Mouse (Mus musculus) T-helper 17 cell (primary cell): ENCODE measurements around the gene Msh5.

Experiments
- in situ Hi-C, 2 experiments: fragments of 300-600 bp; cut with MboI, MseI; formaldehyde crosslinking; loops; 1 replicate in 1 of 2; 2 replicates in 1 of 2; pipeline ENCODE4 v1.15.1; 2025; ENCODE audit warnings: high pct_unique_total_duplicates in 2 of 2

Gene Msh5

DNA sequence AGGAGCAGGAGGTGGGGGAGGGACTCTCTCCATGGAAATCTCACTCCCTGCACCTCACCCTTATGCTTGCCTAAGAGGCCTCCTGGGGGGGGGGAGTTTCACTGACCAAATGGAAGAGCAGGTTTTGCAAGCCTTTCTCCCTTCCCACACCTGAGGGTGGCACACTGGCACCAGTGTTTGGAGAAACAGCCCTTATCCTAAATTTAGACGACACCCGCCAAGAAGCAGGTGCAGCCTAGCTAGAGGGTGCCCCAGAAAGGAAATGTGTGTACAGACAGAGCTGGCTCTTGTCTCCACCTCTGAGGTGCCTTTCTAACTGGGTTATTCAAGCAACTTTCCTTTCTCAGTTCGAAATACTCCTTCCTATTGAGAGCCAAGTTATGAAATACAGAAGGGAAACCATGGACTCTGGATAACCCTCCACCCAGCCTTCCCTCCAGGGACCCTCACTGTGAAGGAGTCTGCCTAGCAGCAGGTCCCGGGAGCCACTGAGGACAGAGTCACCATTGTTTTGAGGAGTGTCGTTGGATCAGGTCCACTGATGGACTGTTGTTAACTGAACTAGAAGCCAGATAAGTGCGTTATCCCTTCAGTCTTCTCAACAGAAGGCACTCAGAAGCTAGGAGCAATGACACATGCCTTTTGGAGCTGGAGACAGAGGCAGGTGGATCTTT, 24.1 kb upstream of the Msh5 start:
- in situ Hi-C loops, result no loop called here

DNA sequence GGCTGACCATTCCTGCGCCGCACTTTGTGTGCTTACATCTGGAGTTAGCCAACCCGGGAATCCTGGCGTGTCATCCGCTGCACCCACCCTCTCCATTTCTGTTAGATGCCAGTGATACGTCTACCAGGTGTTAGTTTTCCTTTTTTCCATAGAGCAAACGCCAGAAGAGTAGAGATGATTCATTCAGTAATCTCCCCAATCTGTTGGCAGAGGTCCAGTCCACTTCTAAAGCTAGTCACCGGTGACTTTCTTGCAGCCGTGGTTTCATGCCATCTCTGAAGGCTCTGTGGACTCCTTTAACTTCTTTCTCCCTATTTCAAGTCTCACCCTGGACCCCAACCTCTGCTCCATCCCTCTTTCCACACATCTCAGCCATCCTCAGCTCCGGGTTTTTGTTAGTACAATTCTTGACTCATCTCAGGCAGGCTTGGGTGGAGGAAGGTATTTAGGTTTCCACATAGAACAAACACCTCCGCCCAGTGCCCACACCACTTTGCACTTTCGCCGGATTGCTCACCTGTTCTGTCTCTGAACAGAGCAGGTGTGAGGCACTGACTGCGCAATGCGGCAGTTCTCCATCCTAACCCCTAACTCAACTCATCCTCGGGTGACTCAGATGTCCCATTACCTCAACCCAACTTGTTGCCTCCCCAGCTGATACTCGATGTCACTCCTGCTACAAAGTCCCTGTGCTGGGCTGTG, 21.8 kb upstream of the Msh5 start:
- in situ Hi-C loops, result no loop called here

DNA sequence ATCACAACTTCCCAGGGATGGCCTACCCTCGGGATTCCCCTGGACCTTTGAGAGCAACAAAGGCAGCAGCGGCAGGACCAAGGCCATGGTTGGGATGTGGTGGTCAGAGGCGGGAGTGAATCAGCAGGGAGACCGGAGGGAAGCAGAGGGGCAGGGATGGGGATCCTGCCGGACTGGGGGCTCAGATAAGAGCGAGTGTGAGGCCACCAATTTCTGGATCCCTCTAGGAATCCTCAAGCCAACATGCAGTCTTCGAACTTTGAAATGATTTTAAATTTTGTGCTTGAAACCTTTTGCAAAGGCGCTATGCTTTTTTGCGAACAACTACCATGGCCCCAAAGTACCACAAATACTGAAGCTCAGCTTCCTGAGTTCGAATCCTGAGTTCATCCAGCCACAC, 19.5 kb upstream of the Msh5 start, which contains the start of gene Mpig6b:
Gene Mpig6b (minus strand): TSS at position 101 of the 400 bp plus-strand sequence.
- in situ Hi-C loops, result no loop called here

DNA sequence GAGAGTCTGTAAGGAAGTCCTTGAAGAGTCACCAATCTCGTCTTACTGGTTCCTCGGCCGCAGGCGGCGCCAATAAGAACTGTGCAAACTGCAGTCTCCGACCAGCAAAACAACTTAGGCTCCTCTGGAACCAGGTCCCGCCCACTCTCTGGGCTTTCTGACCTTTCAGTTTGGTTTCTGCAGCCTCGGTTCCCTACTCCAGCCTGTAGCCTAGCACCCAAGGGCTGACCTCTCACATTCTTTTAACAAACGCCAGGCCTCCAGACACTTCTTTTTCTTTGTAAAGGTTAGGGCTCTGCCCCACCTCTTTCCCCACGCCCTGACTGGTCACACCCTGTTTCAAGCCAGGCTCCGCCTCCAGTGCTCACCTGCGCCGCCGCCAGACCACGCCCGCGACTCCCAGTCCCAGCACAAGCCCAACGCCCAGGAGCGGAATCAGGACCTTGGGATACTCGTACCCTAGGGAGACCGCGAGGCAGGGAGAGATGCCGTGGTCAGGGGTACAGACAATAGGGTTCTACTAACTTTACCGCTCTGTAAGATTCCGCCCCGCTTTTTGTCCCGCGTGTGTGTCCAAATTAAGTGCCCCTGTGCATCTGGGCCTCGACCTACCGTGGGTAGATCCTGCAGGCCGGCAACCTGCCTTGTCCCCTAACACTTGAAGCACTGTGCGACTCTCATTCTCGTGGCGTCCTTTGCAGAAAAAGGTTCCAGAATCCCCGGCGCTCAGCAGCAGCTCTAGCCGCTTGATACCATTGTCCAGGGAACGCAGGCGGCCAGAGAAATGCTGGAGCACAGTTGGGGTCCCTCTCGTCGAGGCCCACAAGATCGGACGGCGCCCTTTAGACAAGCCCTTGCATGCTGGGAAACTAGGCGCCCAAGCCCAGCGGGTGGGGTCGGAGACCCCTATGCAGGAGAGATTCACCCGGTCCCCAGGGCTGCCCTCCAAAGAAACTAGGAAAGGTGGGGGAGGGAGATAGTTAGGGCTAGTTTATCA, 18.7 kb upstream of the Msh5 start, which contains the start of gene Ly6g6c:
Gene Ly6g6c (plus strand): TSS at position 438 of the 997 bp plus-strand sequence.
- in situ Hi-C loops, result loop anchor here (5.0 kb wide), 1 partner anchor 43 kb away; no protein-coding TSS in a partner anchor

DNA sequence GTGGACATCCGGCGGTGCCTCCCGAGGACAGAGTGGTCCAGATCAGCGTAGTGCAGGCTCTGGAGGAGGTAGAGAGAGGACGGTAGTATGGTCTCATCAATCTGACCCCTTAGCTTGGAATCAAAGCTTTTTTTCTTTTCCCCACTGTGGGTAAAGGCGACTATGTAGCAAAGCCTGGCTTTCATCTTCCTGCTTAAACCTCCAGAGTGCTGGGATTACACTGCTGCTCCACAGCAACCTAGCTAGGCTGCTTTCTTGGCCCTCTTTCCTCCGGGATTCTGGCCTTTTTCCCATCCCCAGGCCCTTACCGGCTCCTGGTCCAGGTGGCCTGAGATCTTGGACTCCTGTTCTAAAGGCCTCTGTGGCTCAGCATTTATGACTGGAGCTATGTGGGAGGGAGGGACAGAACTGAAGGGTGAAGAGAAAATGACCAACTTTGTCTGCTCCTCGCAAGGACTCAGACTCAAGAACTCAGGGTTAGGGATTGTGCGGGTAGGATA, 17.9 kb upstream of the Msh5 start:
- in situ Hi-C loops, result loop anchor here (5.0 kb wide), 1 partner anchor 42 kb away; no protein-coding TSS in a partner anchor

DNA sequence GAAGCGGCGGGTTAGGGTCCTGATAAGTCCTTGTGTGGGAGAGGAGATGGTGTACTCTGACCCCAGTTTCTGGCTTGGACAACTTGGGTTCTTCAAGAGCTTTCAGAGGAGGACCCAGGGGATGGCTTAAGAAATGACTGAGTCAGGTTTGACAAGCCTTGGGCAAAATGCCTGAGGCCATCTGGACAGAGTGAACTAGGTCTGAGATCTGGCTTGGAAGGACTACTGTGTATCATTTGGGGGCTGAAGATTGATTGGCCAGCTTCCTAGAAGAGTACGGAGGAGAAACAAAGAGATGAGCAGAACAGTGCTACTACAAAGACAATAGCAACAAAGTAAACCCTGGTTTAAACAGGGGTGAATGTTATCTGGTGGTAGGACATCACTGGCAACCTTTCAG, 16.9 kb upstream of the Msh5 start:
- in situ Hi-C loops, result loop anchor here (5.0 kb wide), 1 partner anchor 41 kb away; no protein-coding TSS in a partner anchor

DNA sequence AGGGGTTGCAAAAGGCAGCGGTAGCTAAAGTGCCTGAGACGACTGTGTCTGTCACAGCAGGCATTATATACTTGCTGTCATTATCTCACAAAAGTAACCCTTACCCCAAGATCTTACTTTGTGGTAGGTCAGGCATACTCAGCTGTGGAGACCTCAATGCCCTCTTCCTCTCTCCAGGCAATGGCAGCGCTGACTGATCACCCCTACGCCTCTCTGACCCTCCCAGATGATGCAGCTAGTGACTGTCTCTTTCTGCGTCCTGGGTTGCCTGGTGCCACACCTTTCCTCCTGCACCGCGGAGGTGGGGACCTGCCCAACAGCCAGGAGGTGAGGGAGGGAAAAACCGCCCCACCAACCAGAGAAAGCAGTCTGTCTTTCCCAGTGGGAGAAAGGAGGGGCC, 14.8 kb upstream of the Msh5 start:
- in situ Hi-C loops, result loop anchor here (5.0 kb wide), 1 partner anchor 39 kb away; no protein-coding TSS in a partner anchor

DNA sequence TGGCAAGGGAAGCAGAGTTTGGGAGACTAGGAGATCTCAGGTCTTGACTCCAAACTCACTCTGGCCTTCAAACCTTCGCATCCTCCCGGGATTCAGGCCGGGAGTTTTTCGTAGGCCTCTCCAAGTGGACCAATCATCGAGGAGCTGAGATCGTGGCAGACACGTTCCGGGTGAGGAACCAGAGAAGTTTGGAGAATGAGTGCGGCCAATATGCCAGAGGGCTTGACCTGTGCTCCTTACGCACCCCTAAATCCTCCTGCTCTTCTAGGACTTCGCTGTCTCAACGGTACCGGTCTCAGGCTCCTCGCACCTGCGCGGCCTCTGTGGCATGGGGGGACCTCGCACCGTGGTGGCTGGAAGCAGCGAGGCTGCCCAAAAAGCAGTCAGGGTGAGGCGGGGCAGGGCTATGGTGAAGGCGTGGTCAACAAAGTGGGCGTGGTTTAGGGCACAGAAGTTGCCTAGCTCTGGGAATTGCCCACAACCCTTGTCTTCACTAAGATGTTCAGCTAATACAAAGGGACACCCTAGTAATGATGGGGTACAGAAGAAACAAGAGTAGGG, 14.3 kb upstream of the Msh5 start:
- in situ Hi-C loops, result loop anchor here (5.0 kb wide), 1 partner anchor 39 kb away; no protein-coding TSS in a partner anchor

DNA sequence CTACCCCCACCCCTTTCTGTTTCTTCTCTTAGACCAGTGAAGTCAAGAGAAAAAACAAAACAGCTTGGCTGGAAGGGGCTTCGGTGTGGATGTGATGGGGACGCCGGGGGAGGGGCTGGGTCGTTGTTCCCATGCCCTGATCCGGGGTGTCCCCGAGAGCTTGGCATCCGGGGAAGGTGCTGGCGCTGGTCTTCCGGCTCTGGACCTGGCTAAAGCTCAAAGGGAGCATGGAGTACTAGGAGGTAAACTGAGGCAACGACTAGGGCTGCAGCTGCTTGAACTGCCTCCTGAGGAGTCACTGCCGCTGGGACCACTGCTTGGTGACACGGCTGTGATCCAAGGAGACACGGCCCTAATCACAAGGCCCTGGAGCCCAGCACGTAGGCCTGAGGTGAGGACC, 13.5 kb upstream of the Msh5 start:
- in situ Hi-C loops, result loop anchor here (5.0 kb wide), 1 partner anchor 38 kb away; no protein-coding TSS in a partner anchor

DNA sequence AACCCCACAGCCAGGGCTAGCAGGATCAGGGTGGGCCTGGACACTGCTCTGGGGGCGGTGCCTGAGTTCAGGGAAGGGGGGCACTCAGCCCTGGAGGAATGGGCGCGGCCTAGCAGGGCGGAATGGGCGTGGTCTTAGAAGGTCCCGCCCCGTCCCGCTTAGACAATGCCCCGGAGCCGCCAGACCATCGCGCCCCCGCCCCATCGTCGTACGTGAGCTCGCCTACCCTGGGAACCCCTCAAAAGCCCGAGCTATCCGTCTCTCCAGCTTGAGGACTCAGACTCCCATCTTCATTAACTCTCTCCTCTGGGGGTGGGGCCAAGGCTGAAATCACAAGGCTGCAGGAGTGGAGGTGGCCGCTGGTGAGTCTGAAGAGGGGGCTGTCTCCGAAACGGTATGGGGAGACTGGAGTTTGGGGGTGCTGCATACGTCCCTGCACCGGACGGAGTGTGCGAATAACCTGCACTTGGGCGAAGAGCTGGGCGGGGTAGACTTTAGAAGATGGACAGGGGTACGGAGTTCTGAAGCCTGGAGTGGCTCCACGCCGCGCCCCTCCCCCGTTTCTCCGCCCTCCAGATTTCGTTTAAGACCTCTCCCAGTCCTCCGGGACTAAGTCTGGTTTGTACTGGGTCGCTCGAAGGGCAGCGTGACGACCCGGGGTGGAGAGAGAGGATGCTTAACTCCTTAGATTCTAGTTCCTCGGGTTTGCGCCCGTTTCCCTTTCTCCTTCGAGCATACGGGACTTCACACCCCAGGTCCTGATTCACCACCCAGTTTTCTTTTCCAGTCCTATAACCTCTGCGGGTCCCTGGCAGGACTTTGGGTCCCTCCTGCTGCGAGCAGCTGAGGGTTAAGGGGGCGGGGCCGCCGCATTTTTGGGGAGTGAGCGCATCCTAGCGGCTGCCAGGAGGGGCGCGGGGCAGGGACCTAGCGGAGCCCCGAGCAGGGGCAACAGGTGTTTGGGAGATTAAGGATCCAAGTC, 12.7 kb upstream of the Msh5 start, which contains the start of gene Ddah2:
Gene Ddah2 (plus strand): TSS at position 125 of the 982 bp plus-strand sequence.
- in situ Hi-C loops, result loop anchor here in 1 of 2 experiments (10.0 kb wide), 1 partner anchor 796 kb away; no protein-coding TSS in a partner anchor

DNA sequence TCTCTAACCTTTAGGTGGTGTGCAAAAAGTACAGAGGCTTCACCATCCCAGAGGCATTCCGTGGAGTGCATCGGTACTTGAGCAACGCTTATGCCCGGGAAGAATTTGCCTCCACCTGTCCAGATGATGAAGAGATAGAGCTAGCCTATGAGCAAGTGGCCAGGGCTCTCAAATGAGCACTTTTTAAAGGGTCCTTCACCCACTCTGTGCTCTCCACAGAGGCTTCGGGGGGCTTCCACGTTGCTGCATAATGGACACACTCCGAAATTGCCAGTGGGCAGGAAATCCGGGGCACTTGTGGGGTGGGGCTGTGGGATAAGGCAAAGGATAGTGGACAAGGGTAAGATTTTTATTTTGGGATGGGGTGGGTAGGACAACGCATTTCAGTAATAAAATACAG, 11.8 kb upstream of the Msh5 start:
- in situ Hi-C loops, result loop anchor here in 1 of 2 experiments (10.0 kb wide), 1 partner anchor 796 kb away; no protein-coding TSS in a partner anchor

DNA sequence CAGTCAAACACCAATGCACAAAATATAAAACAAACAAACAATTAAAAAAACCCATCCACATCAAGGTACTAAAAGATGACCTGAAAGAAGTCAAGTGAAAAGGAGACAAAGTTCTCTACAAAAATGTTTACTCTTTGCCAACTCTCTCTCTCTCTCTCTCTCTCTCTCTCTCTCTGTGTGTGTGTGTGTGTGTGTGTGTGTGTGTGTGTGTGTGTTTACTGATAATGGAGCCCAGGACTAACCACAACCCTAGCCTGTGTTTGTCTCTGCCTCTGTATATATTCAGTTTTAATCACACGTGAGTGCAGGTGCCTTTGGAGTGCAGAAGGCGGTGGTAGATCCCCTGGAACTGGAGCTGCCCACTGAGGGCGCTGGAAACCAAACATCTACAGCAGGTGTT, 10.5 kb upstream of the Msh5 start:
- in situ Hi-C loops, result loop anchor here in 1 of 2 experiments (10.0 kb wide), 1 partner anchor 798 kb away; no protein-coding TSS in a partner anchor

DNA sequence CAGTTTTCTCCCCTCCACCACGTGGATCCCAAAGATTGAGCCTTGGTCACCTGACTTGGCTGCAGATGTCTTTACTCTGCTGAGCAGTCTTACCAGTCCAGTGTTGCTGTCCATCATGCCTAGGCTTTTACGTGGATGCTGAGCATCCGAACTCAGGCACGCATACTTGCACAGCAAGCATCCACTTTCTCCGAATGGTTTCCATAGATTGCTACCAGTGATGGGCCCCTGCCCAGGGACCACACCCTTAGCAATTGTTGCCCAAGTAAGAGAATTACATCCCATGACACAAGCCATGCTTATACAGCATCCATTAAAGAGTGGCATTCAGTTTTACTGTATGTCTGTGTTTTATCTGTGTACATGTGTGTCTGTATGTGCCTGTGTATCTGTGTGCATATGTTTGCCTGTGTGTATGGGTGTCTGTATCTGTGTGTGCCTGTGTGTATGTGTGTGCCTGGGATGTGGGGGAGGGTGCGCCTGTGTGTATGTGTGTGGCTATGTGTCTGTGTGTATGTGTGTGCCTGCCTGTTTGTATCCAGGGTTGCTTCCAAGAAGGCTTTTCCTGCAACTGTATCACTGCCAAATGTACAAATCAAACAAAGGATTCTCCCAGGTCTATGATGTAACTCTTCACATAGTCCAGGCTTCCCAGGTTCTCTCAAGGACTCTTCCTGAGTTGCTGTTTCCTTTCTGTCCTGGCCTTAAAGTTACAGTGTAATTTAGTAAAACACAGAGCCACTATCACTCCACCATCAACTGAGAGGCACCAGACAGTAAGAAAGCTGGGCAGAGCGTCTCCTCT, 9.3 kb upstream of the Msh5 start:
- in situ Hi-C loops, result loop anchor here in 1 of 2 experiments (10.0 kb wide), 1 partner anchor 799 kb away; no protein-coding TSS in a partner anchor

DNA sequence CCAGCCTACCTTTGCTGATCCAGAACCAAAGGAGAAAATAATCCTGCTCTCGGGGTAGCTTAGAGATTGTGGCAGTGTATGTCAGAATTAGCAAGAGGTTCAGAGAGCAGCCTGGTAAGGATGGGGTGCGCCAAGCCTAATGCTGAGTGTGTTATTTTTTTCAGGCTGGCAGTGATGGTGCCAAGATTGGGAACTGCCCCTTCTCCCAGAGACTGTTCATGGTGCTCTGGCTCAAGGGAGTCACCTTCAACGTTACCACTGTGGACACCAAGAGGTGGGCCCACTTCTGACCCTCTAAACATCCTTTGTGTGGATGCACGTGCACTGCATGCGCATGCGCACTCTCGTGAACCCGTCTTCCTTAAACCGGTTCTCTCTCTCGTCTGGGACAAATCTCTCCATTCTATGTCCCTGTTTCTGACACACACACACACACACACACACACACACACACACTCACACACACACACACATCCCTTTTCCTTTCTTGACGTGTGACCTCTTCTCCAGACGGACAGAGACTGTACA, 5.8 kb upstream of the Msh5 start:
- in situ Hi-C loops, result loop anchor here in 1 of 2 experiments (10.0 kb wide), 1 partner anchor 802 kb away; no protein-coding TSS in a partner anchor

DNA sequence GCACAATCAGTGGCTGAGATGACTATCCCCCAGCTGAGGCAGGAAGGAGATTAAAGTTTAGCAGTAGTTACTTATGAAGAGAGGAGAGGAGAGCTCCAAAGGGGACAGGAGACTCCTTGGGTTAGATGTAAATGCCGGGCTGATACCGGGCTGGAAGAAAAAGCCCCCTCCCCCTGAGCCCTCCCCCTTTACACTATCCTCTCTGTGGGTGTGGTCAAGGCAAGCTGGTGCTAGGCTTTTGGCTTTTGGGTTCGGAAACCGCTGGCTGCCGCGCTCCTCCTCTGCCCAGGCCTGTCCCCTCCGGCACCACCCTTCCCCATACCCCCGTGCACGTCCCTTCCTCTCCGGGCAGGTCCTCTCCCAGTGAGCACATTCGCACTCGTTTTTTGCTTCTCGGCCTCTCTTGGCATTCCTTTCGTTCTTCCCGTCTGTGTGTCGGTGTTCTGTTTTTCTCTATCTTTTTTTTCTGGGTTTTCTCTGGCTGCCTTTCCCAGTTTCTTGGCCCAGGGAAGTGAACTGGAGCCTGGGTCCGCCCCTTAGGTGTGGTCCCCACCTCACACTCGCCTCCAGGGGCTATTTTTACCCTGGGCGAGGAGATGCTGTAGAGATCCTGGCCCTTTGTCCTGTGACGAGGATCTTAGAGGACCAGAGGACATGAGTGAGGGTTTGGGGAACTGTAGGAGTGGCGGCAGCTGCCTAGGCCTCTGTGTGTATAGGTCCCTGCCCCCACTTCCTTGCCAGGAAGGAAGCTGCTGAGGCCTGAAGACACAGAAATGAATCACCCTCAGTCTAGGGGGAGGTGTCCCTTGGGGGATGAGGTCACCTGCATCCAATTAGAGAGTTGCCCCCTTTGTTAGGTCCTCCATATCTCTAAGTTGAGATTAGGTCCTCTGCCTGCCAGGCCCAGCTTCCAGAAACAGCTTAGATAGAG, 4.9 kb upstream of the Msh5 start:
- in situ Hi-C loops, result loop anchor here in 1 of 2 experiments (10.0 kb wide), 1 partner anchor 803 kb away; no protein-coding TSS in a partner anchor

DNA sequence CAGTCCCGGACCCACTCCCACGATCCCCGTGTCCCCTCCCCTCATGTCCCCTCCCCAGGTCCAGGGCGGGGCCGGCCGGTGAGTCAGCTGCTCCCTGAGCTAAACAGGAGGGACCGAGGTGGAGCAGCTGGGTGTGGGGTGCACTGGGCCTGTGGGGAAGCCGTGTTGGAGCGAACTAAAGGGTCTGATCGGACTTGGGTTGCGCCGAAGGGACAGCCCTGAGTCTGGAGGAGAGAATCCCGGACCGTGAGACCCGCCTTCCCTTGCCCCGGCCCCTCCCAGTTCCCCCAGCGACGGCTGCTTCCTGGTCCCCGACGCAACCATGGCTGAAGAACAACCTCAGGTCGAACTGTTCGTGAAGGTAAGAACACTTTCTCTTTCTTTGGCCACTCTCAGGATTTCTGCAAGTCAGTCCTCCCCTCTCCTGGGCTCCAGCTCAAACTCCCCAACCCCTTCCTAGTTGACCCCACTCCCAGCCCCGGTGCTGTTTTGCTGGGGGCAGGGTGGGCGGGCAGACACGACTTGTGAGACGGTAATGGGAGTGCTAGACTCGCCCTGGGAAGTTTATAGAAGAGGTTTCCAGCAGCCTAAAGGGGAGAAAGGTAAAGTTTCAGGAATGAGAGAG, 3.7 kb upstream of the Msh5 start:
- in situ Hi-C loops, result loop anchor here in 1 of 2 experiments (10.0 kb wide), 1 partner anchor 805 kb away; no protein-coding TSS in a partner anchor
